Mouse (Mus musculus): ENCODE data around the gene Usp21. TPM values are rescaled to one million over a fixed set of nuclear protein-coding genes. Genes with fewer than 3 reads are reported as not detected.

Usp21 gene
- polyA plus RNA-seq, 1 experiment: 51.2 TPM

DNA sequence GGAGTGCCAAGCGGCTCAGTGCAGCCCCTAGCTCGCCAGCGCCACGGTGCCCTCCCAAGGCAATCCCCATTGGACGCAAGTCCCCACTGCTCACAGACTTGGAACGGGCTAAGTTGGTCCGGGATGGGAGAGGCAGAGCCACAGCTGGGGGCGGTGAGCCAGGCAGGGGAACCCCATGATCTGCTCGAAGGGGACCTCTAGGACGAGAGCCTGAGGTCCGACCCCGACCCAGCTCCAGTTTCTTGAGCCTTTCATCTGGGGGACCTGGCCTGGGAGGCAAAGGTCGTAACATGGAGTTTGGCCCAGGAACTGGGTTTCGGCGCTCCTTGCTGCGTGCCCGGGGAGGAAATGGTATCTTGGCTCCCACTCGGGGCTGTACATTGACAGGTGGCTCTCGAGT lies 1.3 kb downstream of the Usp21 start:
- TF ChIP-seq EP300 (IDR thresholded peaks at IDR 0.05; ENCODE audit: insufficient read depth, low read depth, low read length): no peak
- no peak for TF ChIP-seq CTCF (IDR thresholded peaks at IDR 0.05; ENCODE audit: low read depth, low read length)
- TF ChIP-seq POLR2A (IDR thresholded peaks at IDR 0.05; ENCODE audit: insufficient read depth, low read length): no peak
- Histone ChIP-seq H3K9ac (ENCODE audit: low read depth, poor library complexity, severe bottlenecking) (peak overlapping the region; percentile 28; the same call in 1 of the 2 replicates), H3K4me3 (ENCODE audit: low read depth, low read length) (no peak overlapping the region; the same call in 1 of the 2 replicates), H3K27me3 (ENCODE audit: control insufficient read depth, insufficient read depth, low read length, poor library complexity, severe bottlenecking) (no peaks in the 10 kb centered on the region), H3K36me3 (ENCODE audit: control insufficient read depth, insufficient read depth, low read length, poor library complexity, severe bottlenecking) (peaks cover 6% of the 10 kb centered on the region; the same call in 1 of the 2 replicates), H3K9me3 (replicated peaks; ENCODE audit: control insufficient read depth, insufficient read depth, low read length, poor library complexity, severe bottlenecking) (no peaks in the 10 kb centered on the region), H3K27ac (ENCODE audit: insufficient read depth, low read length) (no peak overlapping the region), H3K4me1 (ENCODE audit: control insufficient read depth, insufficient read depth, low read length) (peaks cover 2% of the 10 kb centered on the region)

DNA sequence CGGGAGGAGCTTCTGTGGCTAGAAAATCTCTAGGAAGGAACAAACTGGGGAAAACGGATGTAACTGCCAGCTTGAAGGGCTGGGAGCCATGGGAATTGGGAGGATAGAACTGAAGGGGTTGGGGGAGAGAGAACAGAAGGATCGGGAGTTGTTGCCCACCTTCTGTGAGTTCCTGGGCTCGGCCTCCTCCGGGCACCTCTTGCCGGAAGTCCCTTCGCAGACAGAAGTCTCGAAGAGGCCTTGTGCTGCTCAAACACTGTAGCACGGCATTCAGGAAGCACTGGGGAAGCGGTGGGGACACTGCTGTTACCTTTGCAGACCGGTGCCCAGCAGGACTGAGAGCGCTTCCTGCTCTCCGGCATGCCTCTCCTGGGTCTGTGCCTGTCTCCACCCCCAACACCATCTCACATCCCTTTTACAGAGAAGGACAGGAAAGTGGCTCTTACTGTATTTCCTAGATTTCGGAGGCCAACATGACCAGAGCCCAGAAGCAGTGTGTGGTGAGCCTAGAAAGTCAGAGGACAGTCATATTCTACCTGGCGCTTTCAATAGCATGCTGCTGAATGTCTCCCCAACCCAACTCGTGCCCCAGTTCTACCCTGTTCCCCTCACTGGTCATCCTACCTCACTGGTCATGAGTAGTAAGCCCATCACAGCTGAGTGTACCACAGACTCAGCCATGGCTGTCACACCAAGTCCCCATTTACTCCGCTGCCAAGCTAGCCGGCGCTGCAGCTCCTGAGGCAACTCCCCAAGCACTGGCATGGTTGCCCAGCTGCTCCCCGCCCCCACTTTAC lies 2.5 kb downstream of the Usp21 start:
- H3K27me3 ChIP-seq (ENCODE audit: control insufficient read depth, insufficient read depth, low read length, poor library complexity, severe bottlenecking): no peaks in the 10 kb centered on the region
- H3K4me1 ChIP-seq (ENCODE audit: control insufficient read depth, insufficient read depth, low read length): peaks cover 2% of the 10 kb centered on the region
- no peaks in the 10 kb centered on the region for H3K9me3 ChIP-seq (replicated peaks; ENCODE audit: control insufficient read depth, insufficient read depth, low read length, poor library complexity, severe bottlenecking)
- H3K27ac ChIP-seq (ENCODE audit: insufficient read depth, low read length): no peak overlapping the region
- no peak overlapping the region for H3K9ac ChIP-seq (ENCODE audit: low read depth, poor library complexity, severe bottlenecking)
- no peak overlapping the region for H3K4me3 ChIP-seq (ENCODE audit: low read depth, low read length)
- TF ChIP-seq CTCF (IDR thresholded peaks at IDR 0.05; ENCODE audit: low read depth, low read length) (no peak), POLR2A (IDR thresholded peaks at IDR 0.05; ENCODE audit: insufficient read depth, low read length) (no peak), EP300 (IDR thresholded peaks at IDR 0.05; ENCODE audit: insufficient read depth, low read depth, low read length) (no peak)
- H3K36me3 ChIP-seq (ENCODE audit: control insufficient read depth, insufficient read depth, low read length, poor library complexity, severe bottlenecking): peaks cover 6% of the 10 kb centered on the region; the same call in 1 of the 2 replicates

DNA sequence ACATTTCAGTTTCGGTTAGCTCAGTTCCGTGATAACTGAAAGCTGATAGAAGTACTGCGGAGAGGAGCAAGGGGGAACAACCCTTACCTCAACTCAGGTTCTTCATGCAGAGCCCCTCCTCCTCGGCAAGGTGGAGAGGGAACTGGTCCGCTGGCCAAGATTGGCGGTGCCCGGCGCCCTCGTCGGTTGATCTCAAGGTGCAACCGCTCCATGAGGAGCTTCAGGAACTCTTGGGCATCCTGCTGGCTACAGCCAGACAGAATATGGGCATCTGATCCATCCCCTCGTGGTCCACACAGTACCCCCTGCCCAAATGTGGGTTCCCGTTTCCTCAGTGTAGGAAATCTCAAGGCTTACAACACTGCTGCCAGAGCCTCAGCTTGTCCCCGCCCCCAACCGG lies 3.3 kb downstream of the Usp21 start:
- peaks cover 6% of the 10 kb centered on the region; the same call in 1 of the 2 replicates for H3K36me3 ChIP-seq (ENCODE audit: control insufficient read depth, insufficient read depth, low read length, poor library complexity, severe bottlenecking)
- no peak overlapping the region for H3K27ac ChIP-seq (ENCODE audit: insufficient read depth, low read length)
- H3K4me1 ChIP-seq (ENCODE audit: control insufficient read depth, insufficient read depth, low read length): peaks cover 2% of the 10 kb centered on the region
- TF ChIP-seq POLR2A (IDR thresholded peaks at IDR 0.05; ENCODE audit: insufficient read depth, low read length) (no peak), EP300 (IDR thresholded peaks at IDR 0.05; ENCODE audit: insufficient read depth, low read depth, low read length) (no peak), CTCF (IDR thresholded peaks at IDR 0.05; ENCODE audit: low read depth, low read length) (no peak)
- H3K9me3 ChIP-seq (replicated peaks; ENCODE audit: control insufficient read depth, insufficient read depth, low read length, poor library complexity, severe bottlenecking): no peaks in the 10 kb centered on the region
- no peak overlapping the region for H3K4me3 ChIP-seq (ENCODE audit: low read depth, low read length)
- no peaks in the 10 kb centered on the region for H3K27me3 ChIP-seq (ENCODE audit: control insufficient read depth, insufficient read depth, low read length, poor library complexity, severe bottlenecking)
- no peak overlapping the region for H3K9ac ChIP-seq (ENCODE audit: low read depth, poor library complexity, severe bottlenecking)

DNA sequence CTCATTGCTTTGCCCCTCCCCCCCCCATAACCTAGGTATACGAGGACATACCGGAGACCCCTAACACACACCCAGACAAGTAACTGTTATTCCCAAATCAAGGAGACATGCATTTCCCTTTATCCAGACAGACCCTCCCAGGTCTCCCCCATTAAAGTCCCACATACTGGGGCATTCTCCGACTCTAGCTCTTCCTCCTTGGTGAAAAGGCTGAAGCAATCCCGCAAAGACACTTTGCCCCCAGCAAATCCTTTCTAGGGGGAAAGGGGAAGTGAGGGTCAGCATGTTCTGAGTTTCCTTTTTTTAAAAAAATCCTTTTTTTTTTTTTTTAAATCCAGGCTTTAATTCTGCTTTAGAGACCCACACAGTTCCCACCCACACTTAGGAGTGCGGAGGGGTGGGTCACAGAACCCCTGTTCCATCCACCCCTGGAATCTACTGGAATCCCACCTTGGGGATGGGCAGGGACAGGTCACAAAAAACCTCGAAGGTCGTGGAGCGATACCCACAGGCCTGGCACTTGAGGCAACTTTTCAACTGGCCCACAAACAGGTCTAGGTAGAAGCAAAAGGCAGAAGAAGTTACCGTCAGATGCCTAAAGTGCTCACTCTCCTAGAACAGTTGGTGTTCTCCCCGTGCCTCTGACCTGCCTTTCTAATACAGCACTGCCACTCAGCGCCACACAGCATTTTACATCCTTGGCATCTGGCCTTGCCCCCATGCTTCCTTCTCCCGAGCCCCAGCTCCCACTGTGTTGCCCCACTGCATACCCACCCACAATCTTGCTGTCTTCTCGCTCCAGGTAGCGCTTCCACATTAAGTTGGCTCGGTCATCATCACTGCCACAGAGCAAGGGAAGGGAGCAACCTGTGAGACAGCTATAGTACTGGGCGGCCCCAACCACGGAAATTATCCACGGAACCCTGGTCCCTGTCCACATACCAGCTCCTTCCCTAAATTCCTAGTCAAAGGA lies 4.3 kb downstream of the Usp21 start:
- Histone ChIP-seq H3K9ac (ENCODE audit: low read depth, poor library complexity, severe bottlenecking) (no peak overlapping the region), H3K4me1 (ENCODE audit: control insufficient read depth, insufficient read depth, low read length) (no peaks in the 10 kb centered on the region), H3K4me3 (ENCODE audit: low read depth, low read length) (no peak overlapping the region), H3K27ac (ENCODE audit: insufficient read depth, low read length) (no peak overlapping the region), H3K36me3 (ENCODE audit: control insufficient read depth, insufficient read depth, low read length, poor library complexity, severe bottlenecking) (0 out of 2 replicates have a peak, but pooled peaks cover 6% of the 10 kb centered on the region), H3K27me3 (ENCODE audit: control insufficient read depth, insufficient read depth, low read length, poor library complexity, severe bottlenecking) (no peaks in the 10 kb centered on the region), H3K9me3 (replicated peaks; ENCODE audit: control insufficient read depth, insufficient read depth, low read length, poor library complexity, severe bottlenecking) (no peaks in the 10 kb centered on the region)
- TF ChIP-seq POLR2A (IDR thresholded peaks at IDR 0.05; ENCODE audit: insufficient read depth, low read length) (no peak), CTCF (IDR thresholded peaks at IDR 0.05; ENCODE audit: low read depth, low read length) (no peak), EP300 (IDR thresholded peaks at IDR 0.05; ENCODE audit: insufficient read depth, low read depth, low read length) (no peak)

DNA sequence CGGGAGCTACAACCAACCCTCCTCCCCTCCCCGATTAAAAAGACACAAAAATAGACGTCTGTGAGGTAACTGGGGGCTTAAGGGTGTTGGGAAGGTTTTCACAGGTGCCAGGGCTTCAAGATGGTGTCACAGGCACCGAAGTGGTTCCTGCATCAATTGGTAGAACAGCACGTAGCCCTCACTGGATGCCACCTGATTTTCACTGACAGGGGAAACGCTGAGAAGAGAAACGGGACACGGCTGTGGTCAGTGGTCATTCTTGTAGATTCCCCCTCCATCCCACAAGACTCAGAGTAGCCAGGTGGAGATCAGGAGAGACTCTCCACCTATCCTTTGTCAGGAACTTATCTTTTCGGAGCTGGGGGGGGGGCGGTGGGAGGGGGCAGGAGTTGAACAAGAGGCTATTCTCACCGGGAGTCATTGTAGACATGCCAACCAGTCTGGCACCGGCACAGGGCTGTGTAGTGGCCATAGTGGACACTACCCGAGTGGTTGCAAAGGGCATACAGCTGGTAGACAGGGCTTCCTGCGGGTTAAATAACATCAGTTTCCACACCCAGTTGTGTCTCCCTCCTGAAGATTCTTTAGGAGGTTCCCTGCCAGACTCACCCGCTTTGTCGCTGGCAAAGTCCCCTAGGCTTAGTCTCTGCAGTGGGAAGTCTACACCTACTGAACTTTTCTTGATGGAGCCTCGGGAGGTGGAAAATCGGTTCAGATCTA lies 5.5 kb downstream of the Usp21 start:
- Histone ChIP-seq H3K27ac (ENCODE audit: insufficient read depth, low read length) (no peak overlapping the region), H3K4me1 (ENCODE audit: control insufficient read depth, insufficient read depth, low read length) (no peaks in the 10 kb centered on the region), H3K9me3 (replicated peaks; ENCODE audit: control insufficient read depth, insufficient read depth, low read length, poor library complexity, severe bottlenecking) (no peaks in the 10 kb centered on the region), H3K36me3 (ENCODE audit: control insufficient read depth, insufficient read depth, low read length, poor library complexity, severe bottlenecking) (peaks cover 6% of the 10 kb centered on the region; the same call in 1 of the 2 replicates), H3K9ac (ENCODE audit: low read depth, poor library complexity, severe bottlenecking) (peak overlapping the region; percentile 59; the same call in 1 of the 2 replicates), H3K4me3 (ENCODE audit: low read depth, low read length) (no peak overlapping the region), H3K27me3 (ENCODE audit: control insufficient read depth, insufficient read depth, low read length, poor library complexity, severe bottlenecking) (no peaks in the 10 kb centered on the region)
- no peak for TF ChIP-seq CTCF (IDR thresholded peaks at IDR 0.05; ENCODE audit: low read depth, low read length)
- TF ChIP-seq EP300 (IDR thresholded peaks at IDR 0.05; ENCODE audit: insufficient read depth, low read depth, low read length): no peak
